Mouse (Mus musculus): ENCODE results near the gene Rnf220.

The Rnf220 gene

GRCm38 (mm10) chr4:117223001-117223400, 273.9 kb downstream of the Rnf220 start:
- no peak for DNase-seq (ENCODE audit: low spot score)

- no peak for DNase-seq (ENCODE audit: low spot score)
Measured at GRCm38 (mm10) chr4:117221836-117222235, 275.0 kb downstream of the Rnf220 start.
